Mouse (Mus musculus) kidney, postnatal 25 days (tissue): ENCODE measurements around the gene Atp8b5.

Experiments used
- DNase-seq, 2 experiments: peaks; one replicate each; pipeline ENCODE4 v3.0.0; 2021; ENCODE audit warnings: mixed read lengths in 2 of 2

Atp8b5 gene

DNA sequence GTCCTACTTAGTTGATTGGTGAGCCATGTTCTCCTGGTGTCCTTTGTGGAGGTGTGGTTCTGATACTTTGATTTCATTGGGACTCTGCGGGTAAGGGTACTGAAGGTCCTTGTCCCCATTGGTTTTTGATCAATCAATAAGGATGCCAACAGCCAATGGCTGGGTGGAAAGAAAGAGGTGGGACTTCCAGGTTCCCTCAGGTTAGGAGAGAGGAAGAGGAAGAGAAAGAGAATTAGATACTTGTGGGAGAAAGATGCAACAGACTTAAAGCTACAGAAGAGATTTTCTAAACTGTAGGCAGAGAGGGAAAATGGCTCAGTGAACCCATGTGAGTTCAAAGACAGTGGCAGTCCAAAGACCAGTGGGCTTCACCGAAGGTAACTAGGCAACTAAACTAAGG, 60.2 kb downstream of the Atp8b5 start:
- no peak for DNase-seq

- DNase-seq, result no peak
Measured at GRCm38 (mm10) chr4:43334771-43335170, 67.8 kb downstream of the Atp8b5 start.

DNA sequence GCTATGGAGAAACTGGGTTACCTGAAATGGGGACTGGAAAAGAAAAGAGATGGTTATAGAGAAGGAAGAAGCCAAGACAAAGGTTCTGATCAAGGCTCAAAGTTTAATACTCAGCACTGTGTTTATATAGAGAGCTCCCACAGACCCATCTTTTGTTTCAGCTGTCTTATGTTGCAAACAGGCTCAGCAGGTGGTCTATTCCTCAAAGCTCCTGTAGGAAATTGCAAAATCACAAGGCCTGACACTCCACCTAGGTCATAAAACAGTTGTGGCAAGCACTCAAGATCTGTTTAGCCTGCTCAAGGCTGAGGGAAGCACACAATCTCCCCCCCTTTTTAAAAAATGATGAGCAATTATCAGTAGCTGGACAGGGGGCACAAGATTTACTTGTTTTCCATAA, 69.2 kb downstream of the Atp8b5 start:
- no peak for DNase-seq

DNA sequence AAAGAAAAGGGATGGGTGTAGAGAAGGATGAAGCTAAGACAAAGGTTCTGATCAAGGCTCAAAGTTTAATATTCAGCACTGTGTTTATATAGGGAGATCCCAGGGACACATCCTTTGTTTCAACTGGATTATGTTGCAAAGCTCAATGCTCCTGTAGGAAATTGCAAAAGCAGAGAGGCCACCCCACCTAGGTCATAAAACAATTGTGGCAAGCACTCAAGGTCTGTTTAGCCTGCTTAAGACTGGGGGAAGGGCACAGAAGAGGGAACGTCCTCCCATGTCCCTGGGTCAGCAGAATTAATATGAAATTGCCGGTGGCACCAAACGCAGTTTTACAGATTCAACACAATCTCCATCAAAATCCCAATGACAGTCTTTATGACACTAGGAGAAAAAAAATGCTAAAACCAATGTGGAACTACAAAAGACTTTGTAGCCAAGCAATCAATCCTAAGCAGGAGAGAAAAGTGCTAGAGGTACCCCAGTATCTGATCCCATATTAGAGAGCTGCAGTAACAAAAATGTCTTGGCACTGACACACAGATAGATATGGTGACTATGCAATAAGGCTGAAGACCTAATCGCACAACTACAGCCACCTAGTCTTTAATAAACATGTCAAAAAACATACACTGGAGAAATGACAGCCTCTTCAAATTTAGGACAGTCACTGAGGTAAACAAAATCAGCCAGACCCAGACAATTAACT, 73.3 kb downstream of the Atp8b5 start:
- no peak for DNase-seq

DNA sequence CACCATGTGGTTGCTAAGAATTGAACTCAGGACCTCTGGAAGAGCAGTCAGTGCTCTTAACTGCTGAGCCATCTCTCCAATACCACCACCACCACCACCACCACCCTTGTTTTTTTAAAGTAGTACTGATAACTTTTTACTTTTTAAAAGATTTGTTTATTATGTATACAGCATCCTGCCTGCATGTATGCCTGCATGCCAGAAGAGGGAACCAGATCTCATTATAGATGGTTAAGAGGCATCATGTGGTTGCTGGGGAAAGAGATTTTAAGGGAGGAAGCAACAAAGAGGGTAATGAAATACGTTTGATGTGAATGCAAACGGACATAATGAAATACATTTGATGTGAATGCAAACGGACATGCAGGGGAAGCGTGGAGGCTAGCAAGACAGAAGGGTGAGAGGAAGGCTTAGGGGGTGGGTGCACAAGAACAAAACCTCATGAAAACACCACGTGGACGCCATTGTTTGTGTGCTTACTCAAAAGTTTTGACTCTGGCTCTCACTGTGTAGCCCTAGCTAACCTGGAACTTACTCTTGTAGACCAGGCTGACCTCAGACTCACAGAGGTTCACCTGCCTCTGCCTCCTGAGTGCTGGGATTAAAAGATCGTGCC, 74.4 kb downstream of the Atp8b5 start:
- DNase-seq, result no peak

DNA sequence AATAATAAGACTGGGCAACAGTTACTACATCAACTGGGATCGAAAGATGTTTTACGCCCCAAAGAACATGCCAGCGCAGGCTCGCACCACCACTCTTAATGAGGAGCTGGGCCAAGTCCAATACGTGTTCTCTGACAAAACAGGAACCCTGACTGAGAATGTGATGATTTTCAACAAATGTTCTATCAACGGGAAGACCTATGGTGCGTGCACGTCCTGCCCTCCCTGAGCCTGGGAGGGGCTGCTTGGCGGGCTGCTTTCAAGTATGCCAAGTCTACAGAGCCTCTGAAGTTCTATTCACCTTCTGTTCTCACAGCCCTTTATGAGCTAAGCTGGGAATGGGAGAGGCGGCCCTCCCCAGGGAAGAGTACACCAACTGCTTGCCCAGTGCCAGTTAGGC, 75.5 kb downstream of the Atp8b5 start:
- DNase-seq, result no peak

GRCm38 (mm10) chr4:43344932-43345331, 78.0 kb downstream of the Atp8b5 start:
- DNase-seq, result no peak

GRCm38 (mm10) chr4:43349206-43349605, 82.2 kb downstream of the Atp8b5 start:
- peak; percentile 41 to 75 for DNase-seq

DNA sequence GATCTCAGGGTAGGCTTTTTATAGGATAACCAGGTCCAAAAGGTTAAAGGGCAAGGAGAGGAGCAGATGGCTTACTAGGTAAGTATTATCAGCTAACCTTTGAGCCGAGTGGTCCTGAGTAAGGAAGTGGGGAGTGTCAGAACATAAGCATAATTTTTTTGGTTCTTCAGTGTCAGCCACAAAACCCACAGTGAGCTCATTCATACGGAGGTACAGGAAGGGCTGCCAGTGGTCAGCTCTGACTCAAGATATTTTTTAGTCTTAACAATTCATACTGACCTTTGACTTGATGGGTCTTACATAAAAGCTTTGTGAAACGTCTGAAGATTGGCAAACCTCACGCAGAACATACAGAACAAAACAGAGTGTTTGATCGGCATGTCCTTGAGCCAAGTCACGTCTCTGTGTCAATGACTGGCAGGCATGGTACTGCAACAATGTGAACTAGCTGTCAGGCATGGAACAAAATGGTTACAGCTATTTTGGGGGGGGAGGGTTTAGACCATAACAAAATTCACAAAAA, 83.1 kb downstream of the Atp8b5 start:
- no peak for DNase-seq

DNA sequence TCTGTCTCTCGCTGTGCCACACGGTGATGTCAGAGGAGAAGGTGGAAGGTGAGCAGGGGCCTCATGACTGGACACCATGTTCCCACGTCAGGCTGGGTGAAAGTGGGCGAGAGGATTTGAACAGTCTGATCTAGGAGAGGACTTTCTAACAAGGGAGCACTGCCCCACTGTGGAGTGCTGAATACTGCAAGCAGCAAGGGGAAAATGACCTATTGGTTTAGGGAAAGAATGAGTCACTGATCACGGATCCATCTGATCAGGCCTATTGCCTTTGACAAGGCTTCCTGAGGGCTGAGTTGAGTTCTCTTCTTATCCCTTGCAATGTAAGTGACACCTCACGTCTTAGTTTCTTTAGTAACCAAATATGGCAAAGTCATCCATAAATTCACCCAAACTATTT, 86.7 kb downstream of the Atp8b5 start:
- no peak for DNase-seq

DNA sequence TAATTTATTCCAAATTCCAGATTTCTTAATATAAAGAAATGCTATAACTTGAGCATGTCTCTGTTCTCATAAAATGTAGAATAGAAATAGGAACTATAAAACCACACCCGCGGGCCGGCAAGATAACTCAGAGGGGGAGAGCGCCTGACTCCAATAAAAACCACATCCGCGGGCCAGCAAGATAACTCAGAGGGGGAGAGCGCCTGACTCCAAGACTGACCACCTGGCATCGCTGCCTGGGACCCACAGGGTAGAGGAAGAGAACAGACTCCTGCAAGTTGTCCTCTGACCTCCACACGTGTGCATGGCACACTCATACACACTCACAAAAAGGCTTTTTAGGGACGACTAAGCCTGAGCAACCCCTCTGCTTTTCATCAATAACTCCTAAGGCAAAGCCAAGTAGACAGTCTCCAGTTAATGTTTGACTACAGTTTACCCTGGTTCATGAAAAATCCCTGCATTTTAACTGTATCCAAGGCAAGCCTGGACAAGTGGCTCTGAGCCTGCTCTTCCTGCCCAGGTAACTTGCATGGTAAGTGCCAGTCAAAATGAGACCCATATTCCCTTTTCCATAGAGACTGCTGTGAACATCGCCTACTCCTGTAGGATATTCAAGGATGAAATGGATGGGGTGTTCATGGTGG, 98.1 kb downstream of the Atp8b5 start:
- peak in 1 of 2 experiments; percentile 34 for DNase-seq

GRCm38 (mm10) chr4:43367295-43367694, 100.3 kb downstream of the Atp8b5 start:
- no peak for DNase-seq

GRCm38 (mm10) chr4:43367787-43368186, 100.8 kb downstream of the Atp8b5 start:
- peak in 1 of 2 experiments; percentile 19 for DNase-seq

DNA sequence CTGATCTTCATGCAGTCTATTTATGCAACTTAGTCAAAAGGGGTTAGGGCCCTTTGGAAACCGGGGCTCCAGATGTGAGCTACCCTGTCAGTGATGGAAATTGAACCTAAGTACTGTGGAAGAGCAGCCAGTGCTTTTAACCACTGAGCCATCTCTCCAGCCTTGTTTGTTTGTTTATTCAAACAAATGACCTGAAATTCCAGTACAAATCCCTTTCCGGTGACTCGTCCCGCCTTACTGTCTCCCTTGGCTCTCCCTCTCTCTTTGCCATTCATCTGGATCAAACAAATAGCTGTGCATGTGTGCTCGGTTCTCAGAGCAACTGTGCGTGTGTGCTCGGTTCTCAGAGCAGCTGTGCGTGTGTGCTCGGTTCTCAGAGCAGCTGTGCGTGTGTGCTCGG, 104.4 kb downstream of the Atp8b5 start:
- DNase-seq, result peak in 1 of 2 experiments; percentile 23

- peak; percentile 65 to 87 for DNase-seq
Measured at GRCm38 (mm10) chr4:43372155-43372554, 105.2 kb downstream of the Atp8b5 start.

DNA sequence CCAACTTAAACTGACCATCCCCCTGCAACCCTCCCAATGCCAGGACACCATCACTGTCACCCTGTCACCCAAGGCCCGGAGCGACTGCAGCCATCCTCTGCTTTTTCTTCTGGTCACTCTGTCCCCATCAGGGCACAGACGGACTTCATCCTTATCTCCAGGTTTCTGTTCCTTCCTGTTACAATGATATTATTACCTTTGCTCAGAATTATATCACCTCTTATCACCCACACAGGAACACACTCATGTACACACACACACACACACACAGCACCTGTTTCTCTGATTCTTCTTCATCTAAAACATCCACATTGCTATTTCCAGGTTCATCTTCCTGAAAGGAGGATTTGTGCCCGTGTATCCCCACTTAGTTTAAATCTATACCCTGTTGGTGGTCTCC, 107.3 kb downstream of the Atp8b5 start:
- DNase-seq, result peak in 1 of 2 experiments; percentile 11

- DNase-seq, result peak in 1 of 2 experiments; percentile 14
Measured at GRCm38 (mm10) chr4:43379601-43380000, 112.6 kb downstream of the Atp8b5 start.

- peak; percentile 16 to 56 for DNase-seq
Measured at GRCm38 (mm10) chr4:43380951-43381350, 114.0 kb downstream of the Atp8b5 start.

DNA sequence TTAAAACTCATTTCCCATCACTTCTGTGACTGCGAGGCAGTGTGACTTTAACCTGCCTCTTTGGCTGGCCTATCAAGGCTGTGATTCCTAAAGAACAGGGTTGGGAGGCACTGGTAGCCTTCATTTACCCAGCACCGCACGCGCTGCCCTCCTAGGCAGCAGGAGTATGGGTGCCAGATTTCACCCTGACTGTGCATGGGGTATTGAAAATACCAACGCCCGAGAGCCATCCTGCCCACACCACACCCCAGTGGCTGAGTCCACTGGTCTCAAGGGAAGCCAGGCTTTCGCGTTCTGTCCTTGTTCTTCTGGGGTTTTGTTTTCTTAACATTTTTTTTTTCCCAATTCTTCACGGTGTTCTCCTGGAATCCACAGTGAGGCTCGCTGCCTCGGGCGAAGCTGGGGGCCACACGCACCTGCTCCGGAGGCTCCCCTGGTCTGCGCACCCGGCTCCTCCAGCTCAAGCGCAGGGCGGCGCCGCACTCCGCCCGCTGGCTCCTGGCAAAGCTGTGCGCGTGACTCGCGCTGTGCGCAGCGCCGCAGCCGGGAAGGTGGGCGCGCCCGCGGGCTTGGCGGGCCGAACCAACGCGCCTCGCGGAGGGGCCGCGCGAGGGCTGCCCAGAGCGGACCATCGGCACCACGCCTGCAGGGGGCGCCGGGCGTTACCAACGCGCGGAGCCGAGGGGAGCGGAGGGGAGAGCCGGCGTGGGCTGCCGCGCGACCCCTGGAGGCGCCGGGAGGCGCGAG, 114.6 kb downstream of the Atp8b5 start, which contains the start of gene Rusc2:
Rusc2 (plus strand) TSS at position 572 of the 747 bp plus-strand sequence.
- peak; percentile 92 to 95 for DNase-seq

DNA sequence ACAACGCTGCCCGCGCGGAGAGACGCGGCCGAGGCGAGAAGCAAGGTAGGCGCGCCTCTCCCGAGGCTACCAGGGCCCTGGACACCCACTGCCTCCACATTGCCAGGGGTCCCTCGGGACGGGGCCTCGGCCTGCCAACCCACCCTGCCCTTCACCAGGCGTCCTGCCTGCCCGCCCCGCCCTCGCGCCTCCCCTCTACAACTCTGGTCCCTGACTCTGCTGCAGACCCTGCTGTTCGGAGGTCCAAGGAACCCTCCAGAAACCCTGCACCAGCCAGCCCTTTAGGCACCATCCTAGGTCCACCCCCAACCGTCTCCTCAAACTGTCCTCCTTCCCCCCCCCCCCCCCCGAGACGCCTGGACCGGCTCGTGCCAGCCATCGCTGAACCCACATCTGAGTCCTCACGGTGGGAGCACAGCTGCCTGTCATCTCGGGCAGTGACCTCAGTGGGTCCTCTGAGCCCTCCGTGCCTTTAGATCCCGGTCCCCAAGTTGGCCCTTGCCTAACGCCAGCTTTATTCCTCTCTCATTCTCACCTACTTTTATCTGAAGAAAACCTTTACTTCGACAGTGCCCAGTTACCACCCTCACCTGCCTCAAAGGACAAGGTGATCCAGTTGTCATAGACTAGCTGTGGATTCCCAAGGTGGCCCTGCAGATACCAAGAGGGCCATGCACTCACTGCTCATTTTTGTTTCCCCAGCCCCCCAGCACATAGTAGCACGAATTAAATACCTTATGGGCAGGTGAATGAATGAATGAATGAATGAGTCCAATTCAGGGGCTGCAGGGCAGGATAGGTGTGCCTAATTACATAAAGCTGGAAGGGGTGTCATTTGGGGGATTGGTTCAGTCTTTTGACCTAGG, 115.4 kb downstream of the Atp8b5 start:
- no peak for DNase-seq

DNA sequence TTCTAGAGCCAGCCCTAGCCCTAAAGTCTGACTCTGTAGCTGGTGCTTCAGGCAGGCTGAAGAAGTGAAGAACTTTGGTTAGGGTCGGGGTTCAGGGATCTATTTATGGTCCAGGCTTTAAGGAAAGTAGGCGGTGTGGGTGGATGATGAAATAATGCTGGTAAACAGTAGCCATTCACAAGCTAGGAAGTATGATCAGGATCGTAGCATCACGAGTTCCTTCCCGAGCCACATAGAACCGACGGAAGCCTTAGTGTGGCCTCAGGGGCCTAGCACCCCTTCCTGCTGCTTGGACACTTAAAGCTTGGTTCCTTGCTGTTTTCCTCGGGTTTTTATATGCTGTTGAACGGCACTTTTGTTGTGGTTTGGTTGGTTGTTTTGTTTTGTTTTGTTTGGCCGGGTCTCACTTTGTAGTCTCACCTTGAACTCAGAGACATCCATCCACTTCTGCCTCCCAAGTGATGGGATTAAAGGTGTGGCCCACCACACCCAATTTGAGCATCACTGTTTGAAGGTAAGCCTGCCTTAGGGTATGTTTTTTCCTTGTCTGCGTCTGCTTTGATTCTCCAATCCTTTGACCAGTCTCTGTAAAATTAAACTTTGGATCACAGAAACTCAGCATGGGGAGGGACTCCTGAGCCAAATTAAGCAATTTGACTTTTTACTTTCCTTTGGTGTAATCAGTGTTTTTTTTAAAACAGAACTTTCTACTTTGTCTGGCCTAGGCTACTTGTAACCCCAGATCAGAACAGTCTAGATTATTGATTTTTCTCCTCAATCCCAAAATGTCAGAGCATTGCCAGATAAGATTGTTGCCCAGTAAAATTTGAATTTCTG, 116.5 kb downstream of the Atp8b5 start:
- no peak for DNase-seq
